Comparison of ENCODE assay signal across 8 mouse cellular contexts in the genomic region with DNA sequence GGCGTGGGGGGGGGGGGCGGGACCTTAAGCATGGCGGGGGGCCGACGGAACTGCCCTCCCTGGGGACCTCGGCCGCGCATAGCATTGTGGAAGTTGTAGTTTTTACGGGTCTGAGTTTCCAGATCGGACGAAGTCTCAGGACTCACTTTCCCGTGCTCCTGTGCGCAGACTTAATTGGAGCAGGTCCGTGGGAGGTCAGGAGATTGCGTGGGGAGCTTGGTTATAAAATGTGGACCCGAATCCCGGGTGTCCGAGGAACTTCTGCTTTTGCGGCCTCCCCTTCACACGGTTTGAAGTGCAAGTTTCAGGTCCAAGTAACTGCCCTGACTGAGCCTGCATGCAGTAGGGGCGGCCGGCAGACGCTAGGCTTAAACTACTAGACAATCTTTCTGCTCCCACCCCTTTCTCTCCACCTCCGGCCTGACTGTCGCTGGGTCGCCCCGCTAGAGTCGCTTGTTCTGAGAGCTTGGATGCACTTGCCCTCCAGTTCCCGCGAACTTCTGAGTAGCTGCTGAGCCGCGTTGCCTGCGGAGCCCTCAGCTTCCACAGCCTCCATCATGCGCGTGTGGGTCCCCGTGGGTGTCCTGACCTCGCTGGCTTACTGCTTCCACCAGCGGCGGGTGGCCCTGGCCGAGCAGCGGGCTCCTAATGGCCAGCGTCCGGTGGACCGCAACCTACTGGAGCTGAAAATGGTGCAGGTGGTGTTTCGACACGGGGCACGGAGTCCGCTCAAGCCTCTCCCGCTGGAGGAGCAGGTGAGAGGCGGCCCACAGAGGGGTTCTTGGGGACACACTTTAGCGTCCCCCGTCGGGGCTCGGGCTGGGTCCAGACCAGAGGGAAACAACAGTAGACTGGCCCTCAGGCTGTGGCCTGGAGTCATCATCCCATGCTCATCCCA. TPM values are rescaled to one million over a fixed set of nuclear protein-coding genes. Genes with fewer than 3 reads are reported as not detected.
A peak's percentile ranks its signal among the peaks of the same experiment; 100 is the strongest.
DNase-seq lines count a peak whose midpoint lies in the region; ATAC-seq and TF ChIP-seq lines count a peak whose summit lies in the region.

A gene (plus strand): TSS at position 167 of the 898 bp plus-strand sequence.

- no peaks in the 10 kb centered on the region for H3K36me3 ChIP-seq in hindbrain, postnatal 0 days (ENCODE audit: insufficient read depth, low read length)

- peak; percentile 94 for ATAC-seq in hindbrain, postnatal 0 days
- peak; percentile 93 for ATAC-seq in megakaryocyte, adult 5-6 weeks (ENCODE audit: poor library complexity, severe bottlenecking)

- WGBS in hindbrain, postnatal 0 days, result under 1% methylated on average over 54 of the region's 54 CpGs

- peak within 1 kb of the TSS; percentile 79 for H3K4me2 ChIP-seq in hindbrain, postnatal 0 days (ENCODE audit: low read depth, low read length)

- H3K4me3 ChIP-seq in gastrocnemius, adult 2 months, result peak within 1 kb of the TSS; percentile 89
- peak within 1 kb of the TSS; percentile 66 for H3K4me3 ChIP-seq in hindbrain, postnatal 0 days (ENCODE audit: low read length)
- peak within 1 kb of the TSS; percentile 78 for H3K4me3 ChIP-seq in left cerebral cortex, adult 2 months

- H3K4me1 ChIP-seq in hindbrain, postnatal 0 days (ENCODE audit: insufficient read depth, low read length), result no peaks in the 10 kb centered on the region; the same call in 1 of the 2 replicates

- intact Hi-C loops in gastrocnemius, adult 2 months (cut with DNase I), result loop anchor here (5.0 kb wide), 1 partner anchor 68 kb away; no protein-coding TSS in a partner anchor
- intact Hi-C loops in left cerebral cortex, adult 2 months (cut with DNase I), result loop anchor here (2.0 kb wide), 1 partner anchor 68 kb away; no protein-coding TSS in a partner anchor

- no peak for TF ChIP-seq CTCF in gastrocnemius, adult 2 months (IDR thresholded peaks at IDR 0.05)
- no peak for TF ChIP-seq CTCF in hindbrain, postnatal 0 days (IDR thresholded peaks at IDR 0.05; ENCODE audit: low read depth)
- no peak; the same call in 1 of the 2 replicates for TF ChIP-seq CTCF in left cerebral cortex, adult 2 months (IDR thresholded peaks at IDR 0.05)

- peak within 1 kb of the TSS; percentile 90 for H3K27ac ChIP-seq in gastrocnemius, adult 2 months
- peak within 1 kb of the TSS; percentile 70 for H3K27ac ChIP-seq in hindbrain, postnatal 0 days
- peak within 1 kb of the TSS; percentile 88 for H3K27ac ChIP-seq in left cerebral cortex, adult 2 months

- H3K9ac ChIP-seq in hindbrain, postnatal 0 days (replicated peaks; ENCODE audit: low read length), result peak within 1 kb of the TSS; percentile 62

- no peaks in the 10 kb centered on the region for H3K27me3 ChIP-seq in hindbrain, postnatal 0 days (ENCODE audit: insufficient read depth, low read length)

- peak; percentile 71 for DNase-seq in WW6 (ENCODE audit: low read depth, low spot score)
- peak; percentile 66 to 81 for DNase-seq in cerebellum, postnatal 4 days (ENCODE audit: low spot score in 2 of 2)
- DNase-seq in gastrocnemius, adult 2 months, result peak; percentile 94
- DNase-seq in hindbrain, postnatal 0 days (ENCODE audit: low spot score), result peak; percentile 92
- peak; percentile 87 to 89 for DNase-seq in left cerebral cortex, adult 2 months (ENCODE audit: extremely low spot score in 1 of 2, low spot score in 2 of 2)
- peak; percentile 92 to 94 for DNase-seq in right cerebral cortex, adult 2 months (ENCODE audit: low spot score in 2 of 2)
- peak; percentile 91 for DNase-seq in urinary bladder, postnatal 14 days (ENCODE audit: low spot score)

- H3K9me3 ChIP-seq in hindbrain, postnatal 0 days (ENCODE audit: low read length), result no peaks in the 10 kb centered on the region

RNA-seq across cellular contexts. Expression of the gene that starts here (rescaled TPM):
- total RNA-seq in gastrocnemius, adult 2 months (2021), result 10 to 100 TPM; 23.5 to 27.0 TPM
- 11.4 and 18.2 TPM in 2 replicates for total RNA-seq in hindbrain, postnatal 0 days (2014; rRNA removed)
- 14.9 and 15.8 TPM in 2 replicates for polyA plus RNA-seq in hindbrain, postnatal 0 days (2015; fragmentation: Nextera tagmentation; extraction: Ambion mirVana)
- 10 to 100 TPM; 26.1 to 32.1 TPM for total RNA-seq in left cerebral cortex, adult 2 months (2021)
- 13.5 and 16.2 TPM in 2 replicates for total RNA-seq in megakaryocyte, adult 5-6 weeks (2015)
- 7.5 and 15.1 TPM in 2 replicates for total RNA-seq in megakaryocyte, adult 5-6 weeks (2017)

Comparison
In these comparisons a context has a peak if more than half of its experiments do, and no peak if none do; other contexts are left out.
1. Peak in every context shown above with its lines: DNase-seq, ATAC-seq, H3K4me3 ChIP-seq and H3K27ac ChIP-seq.